Mouse (Mus musculus): ENCODE data around the gene Akr1c19. TPM values are rescaled to one million over a fixed set of nuclear protein-coding genes. Genes with fewer than 3 reads are reported as not detected.
"Not testable (repeated sequence)": the region's sequence is repeated elsewhere in the genome, so short reads cannot be mapped to it uniquely, and the experiment has no call there.

Gene Akr1c19
- 611 and 704 TPM in 2 replicates for polyA plus RNA-seq (2015; fragmentation: Nextera tagmentation; extraction: Ambion mirVana)

- Histone ChIP-seq H3K4me1 (ENCODE audit: control insufficient read depth, insufficient read depth, low read length) (no peaks in the 10 kb centered on the region; the same call in 1 of the 2 replicates), H3K4me2 (ENCODE audit: low read depth, low read length) (no peak within 1 kb of the TSS), H3K36me3 (ENCODE audit: control insufficient read depth, insufficient read depth, low read length) (no peaks in the 10 kb centered on the region), H3K27ac (ENCODE audit: low read length) (no peak within 1 kb of the TSS), H3K9me3 (ENCODE audit: control insufficient read depth, low read length) (no peaks in the 10 kb centered on the region), H3K4me3 (ENCODE audit: low read length) (no peak within 1 kb of the TSS), H3K27me3 (replicated peaks; ENCODE audit: control insufficient read depth, insufficient read depth, low read length) (no peaks in the 10 kb centered on the region), H3K9ac (ENCODE audit: low read depth, low read length) (no peak within 1 kb of the TSS)
- no peak for ATAC-seq
- WGBS, result 71% methylated on average over 1 of the region's 1 CpGs
Observed at GRCm38 (mm10) chr13:4228441-4228840, at the start of gene Akr1c19. Gene Akr1c19, plus strand, starts transcription at chr13:4228700.

- not testable (repeated sequence) for H3K9ac ChIP-seq (ENCODE audit: low read depth, low read length); H3K4me1 ChIP-seq (ENCODE audit: control insufficient read depth, insufficient read depth, low read length); H3K27me3 ChIP-seq (replicated peaks; ENCODE audit: control insufficient read depth, insufficient read depth, low read length); H3K9me3 ChIP-seq (ENCODE audit: control insufficient read depth, low read length); ATAC-seq; H3K27ac ChIP-seq (ENCODE audit: low read length); H3K4me2 ChIP-seq (ENCODE audit: low read depth, low read length); H3K36me3 ChIP-seq (ENCODE audit: control insufficient read depth, insufficient read depth, low read length); H3K4me3 ChIP-seq (ENCODE audit: low read length)
- WGBS, result 92% methylated on average over 4 of the region's 4 CpGs
Observed at GRCm38 (mm10) chr13:4181321-4181720, 47.2 kb upstream of the Akr1c19 start.

GRCm38 (mm10) chr13:4183116-4183515 lies 45.4 kb upstream of the Akr1c19 start:
- no peak for ATAC-seq
- 75% methylated on average over 9 of the region's 9 CpGs for WGBS

GRCm38 (mm10) chr13:4186641-4187411 lies 41.7 kb upstream of the Akr1c19 start:
- not testable (repeated sequence) for H3K27me3 ChIP-seq (replicated peaks; ENCODE audit: control insufficient read depth, insufficient read depth, low read length); H3K4me2 ChIP-seq (ENCODE audit: low read depth, low read length); H3K9ac ChIP-seq (ENCODE audit: low read depth, low read length); H3K9me3 ChIP-seq (ENCODE audit: control insufficient read depth, low read length); H3K36me3 ChIP-seq (ENCODE audit: control insufficient read depth, insufficient read depth, low read length); ATAC-seq; H3K4me1 ChIP-seq (ENCODE audit: control insufficient read depth, insufficient read depth, low read length); H3K27ac ChIP-seq (ENCODE audit: low read length); H3K4me3 ChIP-seq (ENCODE audit: low read length)
- WGBS, result 75% methylated on average over 7 of the region's 7 CpGs

More at GRCm38 (mm10) chr13:4183116-4183515, 45.4 kb upstream of the Akr1c19 start:
- H3K9me3 ChIP-seq (ENCODE audit: control insufficient read depth, low read length), result peaks cover 3% of the 10 kb centered on the region; the same call in 1 of the 2 replicates
- H3K36me3 ChIP-seq (ENCODE audit: control insufficient read depth, insufficient read depth, low read length), result no peaks in the 10 kb centered on the region
- H3K27ac ChIP-seq (ENCODE audit: low read length), result no peak overlapping the region
- H3K27me3 ChIP-seq (replicated peaks; ENCODE audit: control insufficient read depth, insufficient read depth, low read length), result no peaks in the 10 kb centered on the region
- no peak overlapping the region for H3K9ac ChIP-seq (ENCODE audit: low read depth, low read length)
- no peak overlapping the region for H3K4me2 ChIP-seq (ENCODE audit: low read depth, low read length)
- H3K4me1 ChIP-seq (ENCODE audit: control insufficient read depth, insufficient read depth, low read length), result no peaks in the 10 kb centered on the region
- no peak overlapping the region for H3K4me3 ChIP-seq (ENCODE audit: low read length)

- Histone ChIP-seq H3K4me1 (ENCODE audit: control insufficient read depth, insufficient read depth, low read length) (no peaks in the 10 kb centered on the region), H3K4me2 (ENCODE audit: low read depth, low read length) (no peak overlapping the region), H3K9ac (ENCODE audit: low read depth, low read length) (no peak overlapping the region), H3K4me3 (ENCODE audit: low read length) (no peak overlapping the region), H3K27me3 (replicated peaks; ENCODE audit: control insufficient read depth, insufficient read depth, low read length) (no peaks in the 10 kb centered on the region), H3K27ac (ENCODE audit: low read length) (no peak overlapping the region), H3K9me3 (ENCODE audit: control insufficient read depth, low read length) (no peaks in the 10 kb centered on the region), H3K36me3 (ENCODE audit: control insufficient read depth, insufficient read depth, low read length) (no peaks in the 10 kb centered on the region)
- ATAC-seq, result no peak
- 86% methylated on average over 2 of the region's 2 CpGs for WGBS
Observed at GRCm38 (mm10) chr13:4188174-4188573, 40.3 kb upstream of the Akr1c19 start.

GRCm38 (mm10) chr13:4190904-4191303 lies 37.6 kb upstream of the Akr1c19 start, which contains the start of gene Akr1c13:
Gene Akr1c13, plus strand, starts transcription at chr13:4191150.
- Histone ChIP-seq H3K36me3 (ENCODE audit: control insufficient read depth, insufficient read depth, low read length) (no peaks in the 10 kb centered on the region), H3K4me2 (ENCODE audit: low read depth, low read length) (peak within 1 kb of the TSS; percentile 40), H3K4me1 (ENCODE audit: control insufficient read depth, insufficient read depth, low read length) (no peaks in the 10 kb centered on the region), H3K4me3 (ENCODE audit: low read length) (peak within 1 kb of the TSS; percentile 47), H3K27ac (ENCODE audit: low read length) (peak within 1 kb of the TSS; percentile 77), H3K9me3 (ENCODE audit: control insufficient read depth, low read length) (no peaks in the 10 kb centered on the region), H3K27me3 (replicated peaks; ENCODE audit: control insufficient read depth, insufficient read depth, low read length) (no peaks in the 10 kb centered on the region), H3K9ac (ENCODE audit: low read depth, low read length) (peak within 1 kb of the TSS; percentile 55)
- peak; percentile 94 for ATAC-seq
- 37% methylated on average over 3 of the region's 3 CpGs for WGBS

GRCm38 (mm10) chr13:4192511-4192910 lies 36.0 kb upstream of the Akr1c19 start:
- Histone ChIP-seq H3K4me3 (ENCODE audit: low read length) (peak overlapping the region; percentile 31), H3K27ac (ENCODE audit: low read length) (peak overlapping the region; percentile 8; the same call in 1 of the 2 replicates), H3K4me1 (ENCODE audit: control insufficient read depth, insufficient read depth, low read length) (no peaks in the 10 kb centered on the region), H3K9me3 (ENCODE audit: control insufficient read depth, low read length) (no peaks in the 10 kb centered on the region), H3K9ac (ENCODE audit: low read depth, low read length) (no peak overlapping the region), H3K36me3 (ENCODE audit: control insufficient read depth, insufficient read depth, low read length) (no peaks in the 10 kb centered on the region), H3K4me2 (ENCODE audit: low read depth, low read length) (peak overlapping the region; percentile 27; the same call in 1 of the 2 replicates), H3K27me3 (replicated peaks; ENCODE audit: control insufficient read depth, insufficient read depth, low read length) (no peaks in the 10 kb centered on the region)
- peak; percentile 53 for ATAC-seq
- 58% methylated on average over 3 of the region's 3 CpGs for WGBS

- H3K9me3 ChIP-seq (ENCODE audit: control insufficient read depth, low read length), result no peaks in the 10 kb centered on the region
- no peaks in the 10 kb centered on the region for H3K36me3 ChIP-seq (ENCODE audit: control insufficient read depth, insufficient read depth, low read length)
- 19% methylated on average over 1 of the region's 1 CpGs for WGBS
- ATAC-seq, result peak; percentile 99
- H3K4me3 ChIP-seq (ENCODE audit: low read length), result no peak overlapping the region
- no peaks in the 10 kb centered on the region for H3K27me3 ChIP-seq (replicated peaks; ENCODE audit: control insufficient read depth, insufficient read depth, low read length)
- H3K4me1 ChIP-seq (ENCODE audit: control insufficient read depth, insufficient read depth, low read length), result no peaks in the 10 kb centered on the region
- H3K4me2 ChIP-seq (ENCODE audit: low read depth, low read length), result no peak overlapping the region
- no peak overlapping the region for H3K9ac ChIP-seq (ENCODE audit: low read depth, low read length)
- H3K27ac ChIP-seq (ENCODE audit: low read length), result peak overlapping the region; percentile 63
Observed at GRCm38 (mm10) chr13:4206147-4206903, 22.2 kb upstream of the Akr1c19 start.

GRCm38 (mm10) chr13:4211560-4212299 lies 16.8 kb upstream of the Akr1c19 start:
- H3K9ac ChIP-seq (ENCODE audit: low read depth, low read length), result no peak overlapping the region
- H3K27ac ChIP-seq (ENCODE audit: low read length), result no peak overlapping the region
- no peak overlapping the region for H3K4me2 ChIP-seq (ENCODE audit: low read depth, low read length)
- H3K36me3 ChIP-seq (ENCODE audit: control insufficient read depth, insufficient read depth, low read length), result no peaks in the 10 kb centered on the region
- H3K27me3 ChIP-seq (replicated peaks; ENCODE audit: control insufficient read depth, insufficient read depth, low read length), result no peaks in the 10 kb centered on the region
- no peak for ATAC-seq
- H3K4me1 ChIP-seq (ENCODE audit: control insufficient read depth, insufficient read depth, low read length), result no peaks in the 10 kb centered on the region
- 82% methylated on average over 20 of the region's 20 CpGs for WGBS
- H3K9me3 ChIP-seq (ENCODE audit: control insufficient read depth, low read length), result no peaks in the 10 kb centered on the region
- H3K4me3 ChIP-seq (ENCODE audit: low read length), result no peak overlapping the region
